Mouse (Mus musculus) stomach, postnatal 0 days (tissue): ENCODE results near the gene Bmpr1a. TPM values are rescaled to one million over a fixed set of nuclear protein-coding genes. Genes with fewer than 3 reads are reported as not detected.
A peak's percentile ranks its signal among the peaks of the same experiment; 100 is the strongest.

ENCODE experiments used
- ATAC-seq: fragments of 200-750 bp; cut with Nextera tagmentation; 2 replicates; pipeline ENCODE4 v1.8.0; 2017; ENCODE audit not compliant: low FRiP score, low TSS enrichment
- DNase-seq: peaks from one replicate; pipeline ENCODE4 v3.0.0-alpha.2; 2016; ENCODE audit warnings: low spot score
- H3K27ac ChIP-seq: fragments of 300-500 bp; sonication (generic); replicated peaks from 2 replicates; pipeline ENCODE4 v1.5.1; 2014; ENCODE audit warnings: mild to moderate bottlenecking, control low read depth
- H3K27me3 ChIP-seq: fragments of 300-500 bp; sonication (generic); 2 replicates; pipeline ENCODE4 v1.6.1; 2014; ENCODE audit warnings: low read length; ENCODE audit not compliant: control insufficient read depth, insufficient read depth
- H3K36me3 ChIP-seq: fragments of 300-500 bp; sonication (generic); 2 replicates; pipeline ENCODE4 v1.6.1; 2014; ENCODE audit warnings: low read length, mixed read lengths; ENCODE audit not compliant: control insufficient read depth, insufficient read depth
- H3K4me1 ChIP-seq: fragments of 300-500 bp; sonication (generic); replicated peaks from 2 replicates; pipeline ENCODE4 v1.6.1; 2014; ENCODE audit warnings: antibody characterized with exemption; ENCODE audit not compliant: control insufficient read depth, insufficient read depth
- H3K4me2 ChIP-seq: fragments of 300-500 bp; sonication (generic); replicated peaks from 2 replicates; pipeline ENCODE4 v1.6.1; 2014; ENCODE audit warnings: low read depth, mild to moderate bottlenecking, control low read depth, moderate library complexity
- H3K4me3 ChIP-seq: fragments of 300-500 bp; sonication (generic); 2 replicates; pipeline ENCODE4 v1.5.1; 2014; ENCODE audit warnings: low read depth, low read length, control low read depth
- H3K9ac ChIP-seq: fragments of 300-500 bp; sonication (generic); 2 replicates; pipeline ENCODE4 v1.6.1; 2014; ENCODE audit warnings: mild to moderate bottlenecking, low read length, control low read depth, mixed read lengths
- H3K9me3 ChIP-seq: fragments of 300-500 bp; sonication (generic); 2 replicates; pipeline ENCODE4 v1.6.1; 2016; ENCODE audit warnings: low read length; ENCODE audit not compliant: control insufficient read depth
- CTCF ChIP-seq: IDR thresholded peaks from 2 replicates; pipeline ENCODE4 v1.5.1; 2016; ENCODE audit warnings: antibody characterized with exemption, low read depth, mild to moderate bottlenecking, moderate library complexity
- EP300 ChIP-seq: optimal IDR thresholded peaks from 2 replicates; pipeline ENCODE3; 2016; ENCODE audit warnings: antibody characterized with exemption
- WGBS: fragments of 180-500 bp; shearing (Covaris S2); extraction: QIAGEN DNeasy Blood & Tissue Kit; methylation state at CpG from one replicate; pipeline ENCODE4 v1.1.7; 2014; 5-methylcytosine and 5-hydroxymethylcytosine counted together
- polyA plus RNA-seq: library from polyadenylated mRNA; unstranded; fragments of >200 nt; fragmentation: Nextera tagmentation; extraction: Ambion mirVana; gene quantifications from 2 replicates; pipeline ENCODE4 v1.2.1, GENCODE M21; 2015

The Bmpr1a gene
- polyA plus RNA-seq, 1 experiment from 2014 or later, result 27.0 TPM

GRCm38 (mm10) chr14:34497346-34497745 lies 5.8 kb downstream of the Bmpr1a start:
- no peak overlapping the region for H3K9ac ChIP-seq
- ATAC-seq (no peak), DNase-seq (no peak)
- TF ChIP-seq CTCF (no peak), EP300 (no peak)
- H3K9me3 ChIP-seq, result no peaks in the 10 kb centered on the region
- no peak overlapping the region for H3K4me3 ChIP-seq
- no peak overlapping the region for H3K27ac ChIP-seq
- WGBS, result 47% methylated on average over 3 of the region's 3 CpGs
- H3K36me3 ChIP-seq, result no peaks in the 10 kb centered on the region
- no peaks in the 10 kb centered on the region for H3K27me3 ChIP-seq
- no peak overlapping the region for H3K4me2 ChIP-seq
- H3K4me1 ChIP-seq, result no peaks in the 10 kb centered on the region; the same call in 1 of the 2 replicates

GRCm38 (mm10) chr14:34493682-34494081 lies 9.5 kb downstream of the Bmpr1a start:
- Histone ChIP-seq H3K27ac (no peak overlapping the region), H3K4me1 (no peaks in the 10 kb centered on the region), H3K4me3 (no peak overlapping the region), H3K27me3 (no peaks in the 10 kb centered on the region), H3K36me3 (no peaks in the 10 kb centered on the region), H3K9me3 (no peaks in the 10 kb centered on the region), H3K9ac (no peak overlapping the region), H3K4me2 (no peak overlapping the region)
- ATAC-seq (no peak), DNase-seq (no peak)
- TF ChIP-seq EP300, result no peak
- TF ChIP-seq CTCF, result no peak
- 75% methylated on average over 3 of the region's 3 CpGs for WGBS

GRCm38 (mm10) chr14:34492688-34493087 lies 10.5 kb downstream of the Bmpr1a start:
- 67% methylated on average over 2 of the region's 2 CpGs for WGBS
- Histone ChIP-seq H3K9ac (no peak overlapping the region), H3K27me3 (no peaks in the 10 kb centered on the region), H3K4me3 (no peak overlapping the region), H3K9me3 (no peaks in the 10 kb centered on the region), H3K4me2 (no peak overlapping the region), H3K27ac (no peak overlapping the region), H3K36me3 (no peaks in the 10 kb centered on the region), H3K4me1 (no peaks in the 10 kb centered on the region)
- TF ChIP-seq EP300 (no peak), CTCF (no peak)
- DNase-seq (no peak), ATAC-seq (no peak)

GRCm38 (mm10) chr14:34490965-34491364 lies 12.2 kb downstream of the Bmpr1a start:
- Histone ChIP-seq H3K27ac (no peak overlapping the region), H3K4me2 (no peak overlapping the region), H3K9ac (no peak overlapping the region), H3K36me3 (no peaks in the 10 kb centered on the region), H3K27me3 (no peaks in the 10 kb centered on the region), H3K4me1 (no peaks in the 10 kb centered on the region), H3K4me3 (no peak overlapping the region), H3K9me3 (no peaks in the 10 kb centered on the region)
- DNase-seq, result no peak
- no peak for ATAC-seq
- 47% methylated on average over 1 of the region's 1 CpGs for WGBS
- TF ChIP-seq CTCF (no peak), EP300 (no peak)

- Histone ChIP-seq H3K4me3 (no peak overlapping the region), H3K36me3 (no peaks in the 10 kb centered on the region), H3K4me1 (0 out of 2 replicates have a peak, but pooled peaks cover 3% of the 10 kb centered on the region), H3K9me3 (no peaks in the 10 kb centered on the region), H3K9ac (no peak overlapping the region), H3K4me2 (no peak overlapping the region), H3K27me3 (no peaks in the 10 kb centered on the region), H3K27ac (no peak overlapping the region)
- DNase-seq, result no peak
- peak; percentile 71; the same call in 1 of the 2 replicates for ATAC-seq
- 43% methylated on average over 2 of the region's 2 CpGs for WGBS
- TF ChIP-seq CTCF, result no peak
- no peak for TF ChIP-seq EP300
These were observed 13.2 kb downstream of the Bmpr1a start for GRCm38 (mm10) chr14:34489928-34490327.

GRCm38 (mm10) chr14:34486169-34486568 lies 17.0 kb downstream of the Bmpr1a start:
- no peak overlapping the region for H3K4me2 ChIP-seq
- no peak overlapping the region for H3K4me3 ChIP-seq
- H3K36me3 ChIP-seq, result no peaks in the 10 kb centered on the region
- no peaks in the 10 kb centered on the region for H3K27me3 ChIP-seq
- no peak overlapping the region for H3K9ac ChIP-seq
- H3K27ac ChIP-seq, result no peak overlapping the region
- 0 out of 2 replicates have a peak, but pooled peaks cover 3% of the 10 kb centered on the region for H3K4me1 ChIP-seq
- WGBS, result 44% methylated on average over 8 of the region's 8 CpGs
- no peaks in the 10 kb centered on the region for H3K9me3 ChIP-seq
- TF ChIP-seq EP300 (no peak), CTCF (peak; percentile 49)
- ATAC-seq (no peak), DNase-seq (no peak)
